Mouse (Mus musculus) lung, embryonic 16.5 days (tissue): ENCODE measurements around the gene Ermp1. TPM values are rescaled to one million over a fixed set of nuclear protein-coding genes. Genes with fewer than 3 reads are reported as not detected.
A peak's percentile ranks its signal among the peaks of the same experiment; 100 is the strongest.

Experiments
- ATAC-seq: fragments of 200-750 bp; cut with Nextera tagmentation; 2 replicates; pipeline ENCODE4 v1.8.0; 2017; ENCODE audit warnings: low read depth, mild to moderate bottlenecking, moderate library complexity
- H3K27ac ChIP-seq: fragments of 300-500 bp; sonication (generic); 2 replicates; pipeline ENCODE4 v1.5.1; 2014; ENCODE audit warnings: mild to moderate bottlenecking, control low read depth, low read length
- H3K27me3 ChIP-seq: fragments of 300-500 bp; sonication (generic); 2 replicates; pipeline ENCODE4 v1.6.1; 2014; ENCODE audit warnings: low read depth, low read length, mixed read lengths; ENCODE audit not compliant: control insufficient read depth, insufficient read depth
- H3K36me3 ChIP-seq: fragments of 300-500 bp; sonication (generic); 2 replicates; pipeline ENCODE4 v1.6.1; 2014; ENCODE audit warnings: low read length; ENCODE audit not compliant: control insufficient read depth, insufficient read depth
- H3K4me1 ChIP-seq: fragments of 300-500 bp; sonication (generic); replicated peaks from 2 replicates; pipeline ENCODE4 v1.6.1; 2014; ENCODE audit warnings: low read length, mixed read lengths; ENCODE audit not compliant: control insufficient read depth, insufficient read depth
- H3K4me2 ChIP-seq: fragments of 300-500 bp; sonication (generic); 2 replicates; pipeline ENCODE4 v1.6.1; 2014; ENCODE audit warnings: low read depth, low read length, control low read depth
- H3K4me3 ChIP-seq: fragments of 300-500 bp; sonication (generic); 2 replicates; pipeline ENCODE4 v1.5.1; 2014; ENCODE audit warnings: mild to moderate bottlenecking, low read length, control low read depth
- H3K9ac ChIP-seq: fragments of 300-500 bp; sonication (generic); 2 replicates; pipeline ENCODE4 v1.6.1; 2014; ENCODE audit warnings: low read length, control low read depth
- H3K9me3 ChIP-seq: fragments of 300-500 bp; sonication (generic); 2 replicates; pipeline ENCODE4 v1.6.1; 2016; ENCODE audit warnings: low read length; ENCODE audit not compliant: control insufficient read depth
- WGBS: fragments of 180-500 bp; shearing (Covaris S2); extraction: QIAGEN DNeasy Blood & Tissue Kit; methylation state at CpG from one replicate; pipeline ENCODE4 v1.1.7; 2014; 5-methylcytosine and 5-hydroxymethylcytosine counted together
- polyA plus RNA-seq: library from polyadenylated mRNA; unstranded; fragments of >200 nt; fragmentation: Nextera tagmentation; extraction: Ambion mirVana; gene quantifications from 2 replicates; pipeline ENCODE4 v1.2.1, GENCODE M21; 2015

Ermp1 gene
- polyA plus RNA-seq, 1 experiment from 2014 or later: 6.2 TPM

DNA sequence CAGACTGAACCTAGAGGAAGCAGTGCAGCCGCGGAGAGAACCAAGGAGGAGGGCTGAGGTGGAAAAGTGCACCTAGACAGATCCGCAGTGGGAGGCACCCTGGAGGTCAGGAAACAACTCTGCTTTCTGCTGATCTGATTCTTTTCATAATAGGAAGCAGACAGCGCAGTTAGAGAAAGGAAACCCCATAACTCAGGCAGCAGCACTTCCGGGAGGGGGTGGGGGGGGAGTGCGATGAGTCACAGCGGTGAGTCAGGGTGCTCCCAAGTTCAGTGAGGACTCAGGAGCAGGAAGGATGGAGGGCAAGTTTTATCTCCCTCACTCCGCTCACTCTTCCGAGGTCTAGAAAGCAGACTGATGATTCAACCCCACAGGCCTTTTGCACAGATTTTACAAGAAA lies 7.2 kb downstream of the Ermp1 start:
- Histone ChIP-seq H3K9me3 (peaks cover 4% of the 10 kb centered on the region; the same call in 1 of the 2 replicates), H3K4me1 (no peaks in the 10 kb centered on the region), H3K4me3 (no peak overlapping the region), H3K36me3 (peaks cover 2% of the 10 kb centered on the region; the same call in 1 of the 2 replicates), H3K27ac (no peak overlapping the region), H3K4me2 (peak overlapping the region; percentile 15; the same call in 1 of the 2 replicates), H3K9ac (no peak overlapping the region), H3K27me3 (peaks cover 3% of the 10 kb centered on the region; the same call in 1 of the 2 replicates)
- ATAC-seq: peak; percentile 54; the same call in 1 of the 2 replicates
- 45% methylated on average over 7 of the region's 9 CpGs for WGBS

DNA sequence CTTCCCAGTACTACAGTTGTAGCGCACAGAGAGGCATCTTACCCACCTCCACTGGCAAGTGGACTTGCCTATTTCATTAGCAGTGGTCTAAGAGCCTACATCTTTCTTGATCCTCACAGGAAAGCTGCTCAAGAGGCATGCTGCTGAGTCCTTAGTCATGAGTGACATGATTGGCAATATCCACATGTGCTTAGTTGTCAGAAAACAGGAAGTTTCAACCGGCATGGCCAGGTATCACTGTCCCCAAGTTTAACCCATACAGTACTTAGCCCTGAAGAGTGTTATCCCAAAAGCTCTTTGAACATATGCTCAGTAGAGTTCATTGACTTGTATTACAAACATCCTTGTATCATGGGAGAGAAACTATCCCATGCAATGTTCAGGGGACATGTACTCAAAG lies 36.1 kb downstream of the Ermp1 start:
- H3K27me3 ChIP-seq: no peaks in the 10 kb centered on the region
- no peak overlapping the region for H3K9ac ChIP-seq
- no peaks in the 10 kb centered on the region for H3K9me3 ChIP-seq
- H3K27ac ChIP-seq: no peak overlapping the region
- WGBS: 80% methylated on average over 2 of the region's 2 CpGs
- H3K4me3 ChIP-seq: no peak overlapping the region
- no peak overlapping the region for H3K4me2 ChIP-seq
- ATAC-seq: no peak
- peaks cover 6% of the 10 kb centered on the region; the same call in 1 of the 2 replicates for H3K36me3 ChIP-seq
- 0 out of 2 replicates have a peak, but pooled peaks cover 3% of the 10 kb centered on the region for H3K4me1 ChIP-seq

DNA sequence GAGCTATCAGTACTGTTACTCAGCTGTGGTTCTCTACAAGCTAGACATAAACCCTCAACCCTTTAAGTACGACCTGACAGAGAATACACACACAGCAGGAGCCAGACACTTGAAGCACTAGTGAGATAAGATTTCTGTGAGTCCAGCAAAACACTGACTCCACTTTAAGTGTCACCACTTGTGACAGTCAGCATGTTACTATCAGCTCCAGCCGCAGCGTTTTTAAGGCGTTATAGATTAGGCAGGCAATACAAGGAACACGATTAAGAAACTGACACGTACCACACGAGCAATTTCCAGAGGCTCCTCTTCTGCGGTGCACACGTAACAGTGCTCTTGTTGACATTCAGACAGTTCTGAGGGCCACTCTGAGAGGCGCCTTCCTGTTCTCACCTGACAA lies 37.3 kb downstream of the Ermp1 start:
- Histone ChIP-seq H3K27ac (no peak overlapping the region), H3K4me1 (0 out of 2 replicates have a peak, but pooled peaks cover 3% of the 10 kb centered on the region), H3K36me3 (peaks cover 6% of the 10 kb centered on the region; the same call in 1 of the 2 replicates), H3K4me3 (no peak overlapping the region), H3K27me3 (no peaks in the 10 kb centered on the region), H3K4me2 (no peak overlapping the region), H3K9me3 (no peaks in the 10 kb centered on the region), H3K9ac (no peak overlapping the region)
- whole genome bisulfite sequencing: 48% methylated on average over 10 of the region's 10 CpGs
- peak; percentile 67 for ATAC-seq

DNA sequence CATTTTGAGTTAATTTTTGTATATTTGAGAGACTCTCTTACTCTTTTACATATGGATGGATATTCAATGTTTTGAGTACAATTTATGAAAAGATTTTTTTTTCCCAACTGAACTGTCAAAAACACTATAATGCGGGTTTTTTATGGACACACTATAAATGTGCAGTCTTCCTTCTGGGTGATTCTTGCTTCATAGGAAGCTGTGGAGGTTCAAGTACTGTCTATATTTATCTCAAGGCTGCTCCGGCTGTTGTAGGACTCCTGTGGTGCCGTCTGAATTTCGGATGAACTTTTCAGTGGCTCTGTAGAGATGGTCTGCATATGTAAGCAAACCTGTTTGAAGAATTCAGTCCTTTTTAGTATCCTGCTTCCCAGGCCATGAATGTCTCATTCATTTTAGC lies 40.0 kb downstream of the Ermp1 start:
- Histone ChIP-seq H3K4me2 (no peak overlapping the region), H3K27ac (no peak overlapping the region), H3K36me3 (peaks cover 11% of the 10 kb centered on the region; the same call in 1 of the 2 replicates), H3K4me1 (0 out of 2 replicates have a peak, but pooled peaks cover 3% of the 10 kb centered on the region), H3K9ac (no peak overlapping the region), H3K4me3 (no peak overlapping the region), H3K9me3 (no peaks in the 10 kb centered on the region), H3K27me3 (no peaks in the 10 kb centered on the region)
- no peak for ATAC-seq
- WGBS: 81% methylated on average over 4 of the region's 4 CpGs

DNA sequence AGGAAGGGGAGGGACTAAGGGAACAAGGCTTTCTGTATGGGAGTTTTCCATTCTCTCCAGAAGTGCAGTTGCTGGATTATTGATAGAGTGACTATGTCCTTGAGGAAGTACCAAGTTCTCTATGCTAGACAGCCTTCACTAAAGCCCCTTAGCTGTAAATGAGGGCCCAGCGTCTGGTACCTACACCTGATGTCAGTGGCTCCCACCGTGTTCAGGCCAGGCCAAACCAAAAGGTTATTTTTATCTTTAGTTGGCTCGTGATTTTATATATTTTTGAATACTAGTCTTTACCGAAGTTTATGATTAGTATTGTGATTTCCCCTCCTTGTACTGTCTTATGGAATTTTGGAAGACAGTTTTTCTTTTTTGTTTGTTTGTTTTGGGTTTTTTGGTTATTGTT lies 40.7 kb downstream of the Ermp1 start:
- no peak for ATAC-seq
- Histone ChIP-seq H3K9ac (no peak overlapping the region), H3K36me3 (peaks cover 14% of the 10 kb centered on the region; the same call in 1 of the 2 replicates), H3K27ac (no peak overlapping the region), H3K9me3 (no peaks in the 10 kb centered on the region), H3K4me2 (no peak overlapping the region), H3K4me1 (0 out of 2 replicates have a peak, but pooled peaks cover 3% of the 10 kb centered on the region), H3K27me3 (no peaks in the 10 kb centered on the region), H3K4me3 (no peak overlapping the region)
- WGBS: 86% methylated on average over 4 of the region's 4 CpGs

GRCm38 (mm10) chr19:29604653-29605052 lies 43.6 kb downstream of the Ermp1 start:
- Histone ChIP-seq H3K27me3 (no peaks in the 10 kb centered on the region), H3K4me2 (no peak overlapping the region), H3K4me3 (no peak overlapping the region), H3K27ac (no peak overlapping the region), H3K9me3 (no peaks in the 10 kb centered on the region), H3K4me1 (no peaks in the 10 kb centered on the region), H3K9ac (no peak overlapping the region), H3K36me3 (peaks cover 17% of the 10 kb centered on the region)
- 92% methylated on average over 3 of the region's 3 CpGs for WGBS
- ATAC-seq: no peak

GRCm38 (mm10) chr19:29603548-29604353 lies 44.5 kb downstream of the Ermp1 start:
- Histone ChIP-seq H3K4me2 (no peak overlapping the region), H3K27ac (no peak overlapping the region), H3K27me3 (no peaks in the 10 kb centered on the region), H3K36me3 (peaks cover 17% of the 10 kb centered on the region), H3K9ac (no peak overlapping the region), H3K9me3 (no peaks in the 10 kb centered on the region), H3K4me3 (no peak overlapping the region), H3K4me1 (no peaks in the 10 kb centered on the region)
- no peak for ATAC-seq
- 85% methylated on average over 14 of the region's 14 CpGs for WGBS

DNA sequence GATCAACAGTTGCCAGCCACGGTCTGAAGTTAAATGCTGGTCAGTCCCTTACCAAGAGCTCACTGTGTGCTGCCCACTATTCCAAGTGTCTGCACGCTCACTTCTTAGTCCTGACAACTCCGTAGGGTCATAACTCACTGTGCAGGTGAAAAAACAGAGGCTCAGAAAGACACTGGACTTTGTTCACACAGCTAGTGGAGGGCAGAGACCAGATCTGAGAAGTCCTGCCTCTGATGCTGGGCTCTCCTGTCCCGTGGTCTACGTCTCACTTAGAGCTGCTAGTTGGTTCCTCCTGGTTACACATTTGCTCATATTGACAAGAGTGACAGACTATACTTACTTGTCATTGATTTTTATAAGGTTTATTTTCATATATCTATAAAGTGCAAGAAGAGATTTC lies 49.2 kb downstream of the Ermp1 start:
- Histone ChIP-seq H3K27ac (no peak overlapping the region), H3K4me3 (no peak overlapping the region), H3K9me3 (no peaks in the 10 kb centered on the region), H3K4me2 (no peak overlapping the region), H3K4me1 (no peaks in the 10 kb centered on the region), H3K27me3 (no peaks in the 10 kb centered on the region), H3K9ac (no peak overlapping the region), H3K36me3 (peaks cover 29% of the 10 kb centered on the region)
- WGBS: 87% methylated on average over 5 of the region's 5 CpGs
- no peak for ATAC-seq

GRCm38 (mm10) chr19:29596985-29597384 lies 51.2 kb downstream of the Ermp1 start:
- Histone ChIP-seq H3K27me3 (no peaks in the 10 kb centered on the region), H3K4me3 (no peak overlapping the region), H3K9me3 (no peaks in the 10 kb centered on the region), H3K9ac (no peak overlapping the region), H3K27ac (no peak overlapping the region), H3K4me1 (no peaks in the 10 kb centered on the region), H3K4me2 (no peak overlapping the region), H3K36me3 (peaks cover 19% of the 10 kb centered on the region)
- WGBS: 95% methylated on average over 2 of the region's 2 CpGs
- ATAC-seq: no peak
